Mouse (Mus musculus) bone marrow, adult 2 months (tissue): ENCODE data around the gene Tnfrsf19.

ENCODE experiments used
- CTCF ChIP-seq: fragments of 200-500 bp; IDR thresholded peaks from 2 replicates; pipeline ENCODE4 v1.5.1; 2011; ENCODE audit warnings: low read length, control low read depth; ENCODE audit not compliant: control insufficient read depth, insufficient read depth
- POLR2A ChIP-seq: fragments of 200-500 bp; IDR thresholded peaks from 2 replicates; pipeline ENCODE4 v1.6.1; 2011; ENCODE audit warnings: low read depth, mild to moderate bottlenecking, control low read depth, low read length, borderline replicate concordance; ENCODE audit not compliant: control insufficient read depth

DNA sequence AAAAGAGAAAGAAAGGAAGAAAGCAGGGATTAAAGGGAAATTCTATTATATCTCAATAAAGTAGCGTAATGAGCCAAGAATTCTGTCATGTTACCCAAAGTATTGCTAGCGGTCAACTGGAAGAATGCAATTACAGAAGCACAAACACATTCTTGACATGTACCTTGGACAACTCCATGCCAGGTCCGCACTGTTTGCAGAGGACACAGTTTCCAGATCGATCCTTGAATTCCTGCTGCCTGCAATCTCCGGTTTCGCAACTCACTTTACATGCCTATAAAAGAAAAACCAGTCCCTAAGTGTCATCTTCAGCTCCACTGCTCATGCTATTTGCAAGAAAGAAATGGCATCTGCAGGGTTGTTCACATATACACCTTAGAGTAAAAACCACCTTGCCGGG lies 22.3 kb downstream of the Tnfrsf19 start:
- TF ChIP-seq POLR2A (no peak), CTCF (no peak)
